Mouse (Mus musculus) retina, postnatal 1 day (tissue): Measurements from ENCODE around the gene Agtpbp1.
A peak's percentile ranks its signal among the peaks of the same experiment; 100 is the strongest.

Experiments
- DNase-seq: peaks from one replicate; pipeline ENCODE4 v3.0.0-alpha.2; 2012

The Agtpbp1 gene

DNA sequence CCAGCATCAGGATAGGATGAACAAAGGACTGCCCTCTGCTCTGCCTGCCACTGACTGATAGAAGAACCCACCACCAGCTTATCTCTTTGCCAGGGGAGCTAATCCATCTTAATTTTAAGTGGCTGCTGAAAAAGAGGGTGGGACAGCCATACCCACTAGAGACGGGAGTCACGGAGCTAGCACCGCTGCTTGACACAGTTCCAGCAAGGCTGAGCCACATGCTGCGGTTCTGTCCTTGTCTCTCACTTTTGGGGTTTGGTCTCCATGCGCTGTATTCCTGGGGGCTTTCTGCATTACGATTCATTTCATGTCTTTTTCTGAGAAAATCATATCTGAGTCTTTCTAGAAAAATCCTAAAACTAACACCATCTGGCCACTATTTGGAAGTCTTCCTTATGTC is 13.9 kb downstream of the Agtpbp1 start:
- peak; percentile 59 for DNase-seq

DNA sequence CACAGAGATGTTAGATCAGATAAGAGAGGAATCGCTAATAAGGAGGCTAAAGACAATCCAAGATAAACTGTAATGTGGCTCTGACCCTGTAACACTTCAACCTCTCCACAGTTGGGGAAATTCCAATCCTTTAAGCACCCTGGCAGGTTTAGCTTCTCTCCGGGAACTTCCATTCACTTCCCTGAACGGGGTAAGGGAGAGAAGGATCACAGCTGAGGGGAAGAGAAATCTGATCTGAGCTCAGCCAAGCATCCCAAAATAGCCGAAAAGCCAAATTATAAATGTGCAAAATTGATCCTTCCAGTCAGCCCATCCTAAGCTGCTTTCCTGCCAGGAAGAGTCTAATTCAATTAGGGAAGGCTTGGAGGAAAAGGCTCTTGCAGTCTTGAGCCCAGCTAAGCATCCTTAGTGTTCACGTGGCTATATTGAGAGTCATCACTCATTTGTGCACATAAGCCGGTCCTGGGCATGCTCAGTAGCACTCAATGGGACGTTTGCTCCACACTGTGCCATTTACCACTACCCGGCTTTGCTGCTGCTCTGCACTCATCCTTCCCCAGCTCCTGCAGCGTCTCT is 19.0 kb downstream of the Agtpbp1 start:
- peak; percentile 77 for DNase-seq

DNA sequence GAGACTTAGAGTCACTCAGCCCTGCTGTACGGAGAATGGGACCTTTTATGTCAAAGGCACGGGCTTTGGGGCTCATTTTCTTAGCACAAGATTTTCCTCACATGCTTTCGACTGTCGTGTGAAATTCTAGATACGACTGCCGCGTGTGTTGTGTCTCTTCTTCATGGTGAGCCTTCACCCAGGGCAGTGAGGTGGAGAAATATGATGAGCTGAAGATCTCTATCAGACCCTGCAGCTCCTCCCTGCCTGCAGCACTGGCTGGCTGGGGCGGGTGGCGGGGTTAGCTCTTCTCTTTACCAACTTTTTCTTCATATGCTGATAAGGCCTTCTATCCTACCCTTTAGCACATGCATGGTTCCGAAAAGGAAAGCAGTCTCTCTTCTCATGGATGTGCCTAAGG is 20.1 kb downstream of the Agtpbp1 start:
- DNase-seq: no peak

DNA sequence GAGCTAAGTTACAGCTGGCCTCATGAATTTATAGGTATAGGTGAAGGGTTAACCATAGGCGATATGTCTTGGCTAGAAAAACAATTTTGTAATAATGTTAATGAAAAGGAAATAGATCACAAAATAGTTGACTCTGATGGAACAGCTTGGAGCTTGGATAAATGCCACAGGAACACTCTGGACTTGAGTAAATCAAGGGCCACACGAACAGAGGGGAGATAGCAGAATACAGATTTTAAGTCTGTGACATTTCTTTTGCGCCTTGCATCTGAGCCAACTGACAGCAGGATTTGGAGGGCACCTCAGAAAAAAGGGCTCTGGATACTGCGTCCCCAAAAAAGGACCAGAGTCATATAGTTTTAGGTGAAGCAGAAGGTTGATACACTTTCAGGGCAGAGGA is 20.5 kb downstream of the Agtpbp1 start:
- no peak for DNase-seq

DNA sequence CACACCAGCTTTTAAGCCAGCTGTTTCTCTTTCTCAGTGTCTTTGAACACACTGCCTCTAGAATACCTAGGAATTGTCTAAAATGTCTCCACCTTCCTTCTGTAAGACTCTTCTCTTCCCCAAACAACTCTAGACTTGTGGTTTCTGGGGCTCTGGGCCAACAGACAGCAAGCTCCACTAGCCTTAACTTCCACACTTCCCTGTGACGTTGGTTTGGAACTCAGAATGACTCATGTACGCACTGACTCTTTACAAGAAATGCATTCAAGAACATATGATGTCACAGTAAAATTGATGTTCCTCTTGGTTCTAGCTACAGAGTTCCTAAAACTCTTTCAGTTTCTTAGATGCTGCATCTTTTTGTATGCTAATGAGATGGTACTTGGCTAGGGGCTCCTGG is 22.6 kb downstream of the Agtpbp1 start:
- DNase-seq: no peak

DNA sequence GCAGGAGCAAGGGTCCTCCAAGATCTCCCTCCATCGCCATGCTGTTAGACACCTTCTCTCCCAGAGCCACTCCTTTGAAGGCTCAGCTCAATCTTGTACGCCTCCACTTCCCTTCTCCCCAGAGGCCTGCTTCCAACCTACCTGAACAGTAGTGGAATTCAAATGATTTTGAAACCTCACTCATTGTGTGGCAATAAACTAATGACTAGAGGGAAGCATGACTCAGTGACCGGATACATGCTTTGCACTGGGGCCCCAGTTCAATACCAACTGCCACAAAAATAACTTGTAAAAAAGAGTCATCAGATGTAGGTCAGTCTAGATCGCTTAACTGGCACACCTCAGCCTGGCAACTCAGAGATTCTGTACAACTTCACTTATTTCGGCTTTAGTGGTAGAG is 26.3 kb downstream of the Agtpbp1 start:
- DNase-seq: no peak

DNA sequence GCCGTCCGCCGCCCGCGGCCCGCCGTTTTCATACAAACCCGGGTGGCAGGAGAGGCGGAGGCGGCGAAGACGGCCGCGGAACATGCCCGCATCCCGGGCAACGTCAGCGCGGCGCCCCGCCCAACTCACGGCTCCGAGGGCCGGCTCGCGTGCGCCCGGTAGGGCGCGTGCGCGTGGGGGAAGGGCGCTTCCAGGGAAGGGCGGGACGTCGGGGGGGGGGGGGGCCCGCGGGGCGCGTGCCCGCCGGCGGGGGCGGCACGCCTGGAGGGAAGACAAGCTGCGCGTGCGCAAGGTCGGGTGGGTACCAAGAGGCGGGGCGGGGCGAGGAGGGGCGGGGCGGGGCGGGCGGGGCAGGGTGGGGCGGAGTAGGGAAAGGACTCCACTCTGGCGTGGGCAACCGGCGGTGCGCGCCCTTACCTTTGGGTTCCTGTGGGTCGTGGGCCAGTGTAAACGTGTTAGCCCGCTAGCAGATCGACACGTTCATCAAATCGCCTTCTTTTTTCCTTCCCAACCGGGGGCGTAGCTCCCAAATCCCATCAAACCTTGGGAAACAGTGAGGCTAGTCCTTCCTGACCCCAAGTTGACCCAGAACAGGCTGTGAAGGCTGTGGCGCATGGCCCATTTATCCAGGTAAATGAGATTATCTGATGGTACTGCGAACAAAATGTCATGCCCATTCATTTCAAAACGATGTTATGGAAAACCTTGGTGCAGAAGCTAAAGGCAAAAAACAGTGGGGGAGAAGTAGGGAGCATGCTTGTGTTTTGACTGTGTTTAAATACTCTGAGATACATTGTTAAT is 27.6 kb downstream of the Agtpbp1 start:
- peak; percentile 91 for DNase-seq

DNA sequence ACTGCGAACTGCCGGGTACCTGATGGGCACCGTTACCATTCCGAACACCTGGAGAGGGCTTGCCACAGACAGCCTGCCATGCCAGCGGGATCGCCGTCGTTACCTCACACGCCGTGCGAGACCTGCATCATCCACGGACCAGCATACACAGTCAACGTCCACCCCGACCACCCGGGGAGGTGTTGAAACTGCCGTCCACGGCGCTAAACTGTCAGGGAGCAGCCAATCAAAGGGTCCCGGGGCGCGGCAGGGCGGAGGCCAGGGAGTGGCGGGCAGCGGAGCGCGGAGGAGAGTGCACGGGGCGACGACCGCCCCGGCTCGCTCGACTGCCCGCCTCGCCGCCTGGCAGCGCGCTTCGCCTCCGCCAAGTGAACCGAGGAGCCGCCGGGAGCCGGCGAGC is 28.4 kb downstream of the Agtpbp1 start:
- DNase-seq: peak; percentile 77

DNA sequence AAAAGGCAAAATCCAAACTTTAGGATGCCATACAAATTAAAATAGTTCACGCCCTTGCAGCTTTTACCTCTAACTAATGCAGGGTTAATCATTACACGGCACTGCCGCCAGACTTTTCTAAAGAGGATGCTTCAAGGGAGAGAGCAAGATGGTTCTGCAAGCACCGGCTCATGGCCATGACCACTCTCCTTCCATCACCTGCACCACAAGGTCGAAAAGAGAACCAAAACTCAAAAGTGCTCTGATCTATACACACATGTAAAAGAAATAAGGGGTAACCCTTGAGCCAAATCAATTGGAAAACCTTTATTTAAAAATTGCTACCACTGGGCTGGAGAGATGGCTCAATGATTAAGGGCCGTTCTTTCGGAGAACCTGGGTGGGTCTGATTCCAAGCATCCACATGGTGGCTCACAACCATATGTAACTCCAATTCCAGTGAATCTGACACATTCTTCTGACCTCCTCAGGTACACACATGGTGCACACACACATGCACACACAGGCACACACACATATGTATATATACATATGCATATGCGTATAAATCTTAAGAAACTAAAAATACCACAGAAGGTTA is 29.3 kb downstream of the Agtpbp1 start:
- no peak for DNase-seq

DNA sequence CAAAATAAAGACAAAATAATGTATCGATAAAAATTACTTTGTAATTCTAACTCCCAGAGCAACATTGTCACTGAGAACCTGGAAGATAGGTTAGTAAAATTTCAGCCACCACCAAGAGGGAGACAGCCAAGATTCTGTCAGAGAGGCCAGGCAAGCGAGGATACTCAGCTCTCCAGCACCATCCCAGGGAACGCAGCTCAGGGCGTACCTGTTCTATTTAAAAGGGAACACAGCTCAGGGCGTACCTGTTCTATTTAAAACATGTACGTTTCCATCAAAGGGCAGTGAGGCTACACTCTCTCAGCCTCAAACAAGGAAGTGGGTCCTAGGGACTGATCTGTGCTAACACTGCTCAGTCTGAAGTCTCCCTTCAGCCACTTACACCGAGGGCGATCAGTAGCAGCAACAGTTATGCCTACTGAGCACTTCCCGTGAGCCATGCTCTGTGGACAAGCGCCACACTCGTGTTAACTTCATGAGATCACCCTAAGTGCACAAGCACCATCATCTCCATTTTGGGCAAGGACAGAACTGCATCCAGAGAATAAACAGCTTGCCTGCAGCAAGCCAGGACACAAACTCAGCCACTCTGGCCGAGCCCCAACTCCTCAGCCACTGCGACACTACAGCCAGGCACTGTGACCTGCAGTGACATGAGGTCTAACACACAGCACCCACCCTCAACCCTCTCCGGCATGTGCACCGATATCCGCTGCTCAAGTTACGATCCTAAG is 30.1 kb downstream of the Agtpbp1 start:
- DNase-seq: no peak

DNA sequence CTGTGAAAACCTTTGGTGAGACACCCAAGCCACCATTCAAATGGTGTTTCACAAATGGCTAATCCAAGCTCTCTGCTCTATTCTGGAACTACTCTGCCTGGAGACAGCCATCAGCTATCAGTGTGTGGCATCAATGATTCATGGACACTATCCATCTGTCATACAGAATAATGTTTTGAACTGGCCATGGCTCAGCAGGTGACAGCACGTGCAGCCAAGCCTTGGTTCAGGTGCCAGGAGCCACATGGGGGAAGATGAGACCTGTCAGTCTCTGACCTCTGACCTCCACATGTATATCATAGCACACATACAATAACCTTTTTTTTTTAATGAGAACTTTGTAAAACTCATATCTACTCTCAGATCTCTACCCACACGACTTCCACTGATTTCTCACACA is 32.3 kb downstream of the Agtpbp1 start:
- DNase-seq: no peak

DNA sequence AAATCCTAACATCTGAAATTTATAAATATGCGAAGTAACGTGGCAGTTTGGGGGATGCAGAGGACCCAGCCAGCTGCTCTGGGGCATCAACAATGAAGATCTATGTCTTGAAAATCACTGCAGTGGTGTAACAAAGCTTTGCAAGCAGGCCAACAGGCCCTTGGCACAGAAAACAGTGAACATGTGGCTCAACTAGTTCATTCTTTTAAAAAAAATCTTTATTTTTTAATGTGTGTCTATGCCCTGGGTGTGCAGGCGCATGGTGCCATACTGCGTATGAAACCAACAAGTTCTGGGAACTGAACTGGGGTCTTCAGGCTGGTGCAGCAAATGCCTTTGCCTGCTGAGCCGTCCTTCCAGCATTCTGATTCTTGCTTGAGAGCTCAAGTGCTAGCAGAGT is 32.7 kb downstream of the Agtpbp1 start:
- DNase-seq: no peak

DNA sequence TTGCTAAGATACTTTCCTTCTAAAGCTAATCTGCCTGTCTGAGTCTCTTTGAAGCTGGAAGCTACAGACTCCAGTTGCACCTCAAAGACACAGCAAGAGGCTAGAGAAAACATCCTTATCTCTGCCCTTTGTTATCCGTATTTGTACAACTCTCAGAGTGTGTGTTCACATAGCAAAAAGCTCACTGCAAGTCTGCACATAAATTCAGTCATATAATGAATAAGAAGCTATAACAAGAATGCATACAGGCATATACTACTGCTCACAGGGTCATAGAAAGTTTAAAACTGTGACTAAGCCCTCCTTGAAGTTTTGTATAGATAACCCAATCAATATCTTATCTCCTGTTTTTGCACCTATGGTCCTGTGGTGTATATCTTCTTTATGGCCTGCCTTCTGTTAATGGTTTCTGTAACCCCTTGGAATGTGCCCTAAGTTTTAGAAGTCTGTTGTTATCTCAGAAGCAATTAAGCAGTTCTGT is 35.7 kb downstream of the Agtpbp1 start:
- no peak for DNase-seq

DNA sequence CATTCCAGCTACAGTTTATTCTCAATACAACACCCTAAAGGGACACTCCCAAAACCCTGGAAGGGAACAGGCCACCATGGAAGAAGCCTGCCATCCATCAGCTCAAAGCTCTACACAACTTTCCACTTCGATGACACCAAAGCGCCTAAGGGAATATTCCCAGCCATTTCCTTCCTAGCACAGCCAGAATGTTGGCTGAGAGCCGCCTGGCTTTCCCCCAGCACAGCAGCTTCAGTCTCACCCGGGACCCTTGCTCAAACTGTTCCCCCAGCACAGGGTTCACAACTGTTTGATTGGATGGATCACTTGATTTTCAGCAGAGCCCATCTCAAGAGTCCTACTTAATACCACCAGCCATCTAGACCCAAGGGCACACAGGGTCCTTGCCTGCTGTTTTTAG is 37.3 kb downstream of the Agtpbp1 start:
- DNase-seq: peak; percentile 42

DNA sequence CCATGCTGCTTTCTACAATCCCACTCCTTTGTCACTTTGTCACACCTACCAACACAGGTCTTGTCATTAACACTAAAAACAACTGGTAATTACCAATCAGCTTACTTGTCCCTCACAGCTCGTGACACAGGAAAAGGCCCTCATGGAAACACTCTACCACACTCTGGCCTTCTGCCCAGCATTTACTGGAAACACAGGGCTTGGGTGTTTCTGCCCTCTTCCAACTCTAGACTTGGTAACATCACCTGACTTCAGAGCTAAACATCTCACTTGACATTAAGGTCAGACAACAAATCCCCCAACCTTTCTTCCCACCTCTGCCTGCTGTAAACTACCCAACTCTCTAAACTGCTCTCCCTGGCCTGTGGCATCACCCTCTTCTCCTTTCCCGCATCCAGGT is 37.9 kb downstream of the Agtpbp1 start:
- no peak for DNase-seq

DNA sequence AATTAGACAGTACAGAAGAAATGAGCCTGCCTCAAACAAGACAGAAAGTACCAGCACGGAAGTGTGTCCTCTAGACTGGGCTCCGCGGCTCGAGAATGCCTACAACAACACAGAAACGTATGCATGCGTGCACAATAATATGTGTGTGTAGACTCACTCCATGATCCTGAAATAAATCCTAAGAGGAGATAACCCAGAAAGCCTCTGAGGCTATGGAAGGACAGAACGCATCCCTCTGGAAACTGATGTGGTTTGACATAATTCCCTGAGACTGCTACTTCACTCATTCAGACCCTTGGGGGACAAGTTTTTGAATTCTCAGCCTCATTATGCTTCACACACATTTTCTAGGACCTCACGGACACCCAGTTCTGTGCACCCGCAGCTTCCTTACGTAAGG is 42.6 kb downstream of the Agtpbp1 start:
- peak; percentile 80 for DNase-seq

DNA sequence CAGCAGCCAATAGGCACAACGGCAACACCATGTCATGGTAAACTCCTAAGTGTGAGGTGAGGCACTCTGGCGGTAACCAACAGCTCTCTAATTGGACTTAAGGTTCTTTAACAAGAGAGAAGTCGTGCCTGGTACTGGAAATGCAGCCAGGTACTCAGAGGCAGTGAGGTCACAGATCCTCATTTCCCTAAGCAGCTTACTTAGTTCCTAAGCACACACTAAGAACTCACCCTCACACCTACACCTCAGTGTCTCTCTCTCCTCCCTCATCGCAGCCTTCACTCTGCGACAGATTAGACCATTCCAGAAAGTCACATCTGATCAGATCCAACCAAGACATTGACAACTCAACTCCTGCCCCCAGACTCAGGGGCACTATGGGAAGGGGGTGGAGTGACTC is 45.0 kb downstream of the Agtpbp1 start:
- DNase-seq: peak; percentile 51

DNA sequence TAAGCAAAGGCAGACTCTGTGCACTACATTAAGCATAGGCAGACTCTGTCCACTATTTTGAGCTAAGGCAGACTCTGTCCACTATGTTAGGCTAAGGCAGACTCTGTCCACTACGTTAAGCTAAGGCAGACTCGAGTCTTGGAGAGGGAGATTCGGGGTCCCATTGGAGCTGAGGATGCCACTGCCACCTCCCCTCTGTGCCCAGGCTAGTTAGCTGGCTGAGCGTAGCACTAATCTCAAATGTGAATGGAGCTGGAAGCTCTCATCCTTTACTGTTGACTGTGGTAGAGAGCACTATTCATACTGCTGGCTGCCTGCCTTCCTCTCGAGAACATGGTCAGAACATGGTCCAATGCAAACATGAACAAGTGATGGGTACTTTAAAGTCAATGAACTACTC is 46.4 kb downstream of the Agtpbp1 start:
- DNase-seq: no peak

DNA sequence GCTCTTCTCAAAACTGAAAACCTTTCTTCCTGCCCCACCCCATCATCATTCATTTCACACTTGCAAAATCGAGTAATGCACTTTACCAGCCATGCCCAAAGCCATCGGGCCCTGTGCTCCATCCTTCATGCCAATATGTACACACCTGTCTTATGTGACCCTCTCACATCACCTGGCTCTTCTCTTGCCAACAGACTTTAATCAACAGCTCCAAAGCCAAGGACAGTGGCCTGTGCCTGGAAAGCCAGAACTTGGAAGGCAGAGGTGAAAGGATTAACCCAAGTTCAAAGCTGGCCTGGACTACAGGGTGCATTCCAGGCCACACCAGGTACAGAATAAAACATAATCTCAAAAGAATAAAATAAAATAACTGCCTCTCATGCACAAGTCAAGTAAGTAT is 48.4 kb downstream of the Agtpbp1 start:
- DNase-seq: no peak

DNA sequence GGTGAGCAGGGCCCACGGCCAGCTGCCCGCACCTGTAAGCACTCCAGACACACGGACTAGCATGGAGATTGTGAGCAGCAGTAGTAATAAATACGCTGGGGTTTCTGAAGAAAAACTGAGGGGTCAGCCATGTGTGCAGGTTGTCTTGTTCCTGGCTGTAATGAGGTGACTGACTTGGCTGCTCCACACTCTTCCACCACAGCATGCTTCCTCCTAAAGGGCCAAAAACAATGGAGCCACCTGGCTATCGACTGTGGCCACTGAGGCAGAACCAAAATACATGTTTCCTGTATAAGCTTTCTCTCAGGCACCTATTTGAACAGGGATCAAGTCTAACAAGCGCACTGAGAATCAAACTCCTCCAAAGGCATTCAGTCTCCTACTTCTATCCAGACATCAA is 49.3 kb downstream of the Agtpbp1 start:
- no peak for DNase-seq

DNA sequence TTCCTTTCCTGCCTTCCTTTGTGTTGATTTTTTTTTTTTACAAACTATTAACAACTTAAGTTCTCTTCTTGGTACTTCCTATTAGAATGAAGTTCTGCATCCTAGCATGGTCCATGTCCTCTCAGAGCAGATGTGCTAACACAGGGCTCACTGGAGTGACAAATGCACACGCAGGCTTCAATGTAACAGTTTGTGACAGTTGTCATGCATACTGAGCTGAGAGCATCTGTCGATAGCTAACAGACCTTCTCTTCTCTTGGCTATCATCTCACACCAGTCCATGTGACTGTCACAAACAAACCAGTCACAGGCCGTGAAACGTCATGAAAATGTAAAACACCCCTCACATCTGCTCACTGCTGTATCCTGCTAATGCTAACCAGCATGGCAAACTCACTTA is 50.7 kb downstream of the Agtpbp1 start:
- DNase-seq: peak; percentile 56

DNA sequence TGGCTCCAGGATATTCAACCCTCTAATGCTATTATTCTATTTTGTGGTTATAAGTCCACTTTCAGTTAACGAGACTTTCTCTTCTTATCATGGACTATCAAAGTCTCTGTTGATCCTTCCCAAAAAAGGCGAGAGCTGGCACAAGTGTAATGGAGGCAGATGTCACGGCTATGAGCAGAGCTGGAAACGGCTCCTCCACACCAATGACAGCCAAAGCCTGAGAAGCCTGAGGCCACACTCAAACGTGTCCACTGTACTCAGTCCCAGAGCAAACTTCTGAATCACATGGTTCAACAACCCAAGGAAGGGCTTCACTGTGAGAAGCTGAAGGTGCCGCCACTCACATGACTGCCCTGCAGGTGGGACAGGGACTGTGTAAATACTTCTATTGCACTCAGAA is 51.7 kb downstream of the Agtpbp1 start:
- DNase-seq: no peak

DNA sequence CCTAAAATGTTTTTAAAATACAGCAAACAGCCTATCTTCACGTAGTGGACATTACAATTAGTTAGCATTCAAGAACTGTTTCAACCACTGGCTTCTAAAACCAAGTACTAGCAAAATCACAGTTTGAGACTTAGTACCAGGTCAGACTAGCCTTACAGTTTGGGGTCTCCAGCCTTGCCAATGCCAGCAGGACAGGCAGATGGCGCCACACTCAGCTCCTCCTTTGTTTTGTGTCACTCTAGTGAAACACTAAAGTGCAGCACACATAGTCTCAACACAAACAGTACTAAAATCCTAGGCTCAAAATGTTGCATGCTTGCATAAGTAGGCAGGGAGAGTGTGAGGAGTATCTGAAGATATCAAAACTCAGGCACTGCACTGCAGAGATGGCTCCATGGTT is 53.8 kb downstream of the Agtpbp1 start:
- DNase-seq: peak; percentile 46

DNA sequence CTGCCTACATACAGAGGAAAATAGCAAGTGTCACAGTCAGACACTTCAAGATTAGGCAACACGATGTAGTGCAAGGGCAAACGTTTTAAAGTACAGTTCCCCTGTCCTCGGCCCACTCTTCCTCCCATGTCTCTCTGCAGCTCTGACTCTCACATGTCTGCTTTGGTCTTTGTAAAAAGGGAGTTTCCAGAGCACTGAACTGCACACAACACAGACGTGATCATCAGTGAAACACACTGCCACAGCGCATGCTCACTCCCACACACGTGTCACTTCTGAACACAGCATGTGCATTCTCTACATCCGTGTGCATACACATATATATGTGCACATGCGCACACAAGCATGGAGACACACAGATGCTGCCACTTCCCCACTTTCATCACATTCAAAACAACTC is 54.5 kb downstream of the Agtpbp1 start:
- DNase-seq: no peak
